Mouse (Mus musculus) heart, embryonic 13.5 days (tissue): ENCODE data around the gene Dpf2. TPM values are rescaled to one million over a fixed set of nuclear protein-coding genes. Genes with fewer than 3 reads are reported as not detected.

Experiments used
- ATAC-seq: fragments of 200-750 bp; cut with Nextera tagmentation; 2 replicates; pipeline ENCODE4 v1.8.0; 2017; ENCODE audit warnings: moderate TSS enrichment; ENCODE audit not compliant: insufficient number of reproducible peaks, low FRiP score, low TSS enrichment; ENCODE audit errors: extremely low read depth
- H3K27ac ChIP-seq: fragments of 300-500 bp; sonication (generic); replicated peaks from 2 replicates; pipeline ENCODE4 v1.5.1; 2015; ENCODE audit warnings: moderate library complexity, mild to moderate bottlenecking, inconsistent platforms
- H3K27me3 ChIP-seq: fragments of 300-500 bp; sonication (generic); replicated peaks from 2 replicates; pipeline ENCODE4 v1.6.1; 2015; ENCODE audit warnings: mild to moderate bottlenecking, inconsistent platforms
- H3K36me3 ChIP-seq: fragments of 300-500 bp; sonication (generic); 2 replicates; pipeline ENCODE4 v1.6.1; 2015; ENCODE audit warnings: mild to moderate bottlenecking, inconsistent platforms
- H3K4me1 ChIP-seq: fragments of 300-500 bp; sonication (generic); 2 replicates; pipeline ENCODE4 v1.6.1; 2015; ENCODE audit warnings: inconsistent platforms
- H3K4me2 ChIP-seq: fragments of 300-500 bp; sonication (generic); 2 replicates; pipeline ENCODE4 v1.6.1; 2015; ENCODE audit warnings: inconsistent platforms, mild to moderate bottlenecking, moderate library complexity
- H3K4me3 ChIP-seq: fragments of 300-500 bp; sonication (generic); 2 replicates; pipeline ENCODE4 v1.5.1; 2015; ENCODE audit warnings: moderate library complexity, mild to moderate bottlenecking, inconsistent platforms
- H3K9ac ChIP-seq: fragments of 300-500 bp; sonication (generic); 2 replicates; pipeline ENCODE4 v1.6.1; 2015; ENCODE audit warnings: inconsistent platforms, mild to moderate bottlenecking, moderate library complexity
- H3K9me3 ChIP-seq: fragments of 300-500 bp; sonication (generic); 2 replicates; pipeline ENCODE4 v1.6.1; 2016; ENCODE audit warnings: inconsistent platforms
- WGBS: fragments of 180-500 bp; shearing (Covaris S2); methylation state at CpG from one replicate; pipeline ENCODE4 v1.1.7; 2015; ENCODE audit warnings: mixed read lengths; 5-methylcytosine and 5-hydroxymethylcytosine counted together
- polyA plus RNA-seq: library from polyadenylated mRNA; unstranded; fragments of >200 nt; fragmentation: Nextera tagmentation; extraction: Ambion mirVana; gene quantifications from 2 replicates; pipeline ENCODE4 v1.2.1, GENCODE M21; 2015

Dpf2 gene
- polyA plus RNA-seq, 1 experiment from 2014 or later = 98.1 TPM

DNA sequence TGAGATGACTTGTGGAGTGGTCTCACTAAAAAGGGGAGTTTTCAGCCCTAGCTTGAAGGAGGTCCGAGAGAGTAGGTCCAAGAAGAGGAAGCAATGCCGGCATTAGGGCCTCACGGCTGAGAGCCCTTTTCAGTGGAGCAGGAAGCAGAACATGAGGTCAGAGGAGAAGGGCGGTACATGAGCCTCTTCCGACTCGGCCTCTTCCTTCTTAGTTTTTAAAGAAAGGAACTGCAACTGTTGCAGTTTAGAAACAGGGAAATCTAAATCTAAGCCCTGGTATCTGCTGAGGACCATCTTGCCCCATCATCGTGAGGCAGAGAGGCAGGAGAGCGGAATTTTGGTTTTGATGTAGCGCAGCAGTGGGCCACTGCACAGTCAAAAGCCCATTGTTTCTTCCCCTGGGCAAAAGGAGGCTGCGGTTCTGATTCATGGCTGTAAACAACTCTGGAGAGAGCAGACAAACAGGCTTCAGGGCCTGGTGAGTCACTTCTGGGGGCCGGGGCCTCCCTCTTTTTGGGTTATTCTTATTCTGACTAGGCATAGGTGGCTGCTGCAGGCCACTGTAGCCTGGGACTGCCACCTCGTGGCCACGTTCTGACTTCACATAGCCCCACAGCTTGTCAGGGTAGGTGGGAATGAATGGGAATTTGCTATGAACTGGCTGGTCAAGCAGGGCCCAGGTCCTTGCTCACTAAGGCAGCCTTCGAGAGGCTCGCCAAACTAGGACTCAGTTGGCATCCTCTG, 35.0 kb downstream of the Dpf2 start, which contains the start of gene Slc25a45:
Gene Slc25a45 (plus strand): TSS at position 191 of the 744 bp plus-strand sequence.
- Histone ChIP-seq H3K36me3 (peaks cover 8% of the 10 kb centered on the region), H3K27ac (peak within 1 kb of the TSS; percentile 78), H3K4me3 (peak within 1 kb of the TSS; percentile 36), H3K27me3 (no peaks in the 10 kb centered on the region), H3K9me3 (no peaks in the 10 kb centered on the region), H3K4me2 (peak within 1 kb of the TSS; percentile 57), H3K4me1 (peaks cover 38% of the 10 kb centered on the region), H3K9ac (peak within 1 kb of the TSS; percentile 67)
- ATAC-seq = no peak
- 38% methylated on average over 15 of the region's 15 CpGs for WGBS

DNA sequence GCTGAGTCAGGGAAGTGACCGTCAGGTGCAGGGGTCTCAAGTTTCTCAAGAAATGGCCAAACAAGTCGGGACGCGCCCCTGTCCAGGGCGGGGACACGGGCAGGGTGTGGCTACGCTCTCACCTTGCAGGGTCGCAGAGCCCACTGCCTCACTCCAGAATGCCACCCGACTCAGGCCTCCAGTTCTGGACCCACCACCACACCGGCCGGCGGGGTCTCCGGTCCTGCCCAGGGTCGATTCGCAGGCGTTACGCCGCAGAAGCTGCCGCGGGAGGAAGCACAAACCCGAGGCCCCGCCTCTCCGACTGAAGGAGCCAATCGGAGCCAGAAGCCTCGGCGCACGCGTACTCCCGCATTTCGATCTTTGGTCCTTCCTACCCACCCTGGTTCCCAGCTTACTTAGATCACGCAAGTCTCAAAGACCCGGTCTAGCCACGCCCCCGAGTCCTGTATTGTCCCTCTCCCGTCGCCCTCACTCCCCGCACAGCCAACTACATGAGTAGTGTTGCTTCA, 37.8 kb downstream of the Dpf2 start, which contains the start of gene Frmd8:
Gene Frmd8 (minus strand): TSS at position 306 of the 512 bp plus-strand sequence.
- peak; percentile 70 for ATAC-seq
- peaks cover 22% of the 10 kb centered on the region for H3K36me3 ChIP-seq
- peaks cover 63% of the 10 kb centered on the region for H3K4me1 ChIP-seq
- peak within 1 kb of the TSS; percentile 89 for H3K4me3 ChIP-seq
- no peaks in the 10 kb centered on the region for H3K27me3 ChIP-seq
- peak within 1 kb of the TSS; percentile 61 for H3K27ac ChIP-seq
- WGBS = under 1% methylated on average over 37 of the region's 37 CpGs
- no peaks in the 10 kb centered on the region for H3K9me3 ChIP-seq
- peak within 1 kb of the TSS; percentile 93 for H3K4me2 ChIP-seq
- peak within 1 kb of the TSS; percentile 94 for H3K9ac ChIP-seq

DNA sequence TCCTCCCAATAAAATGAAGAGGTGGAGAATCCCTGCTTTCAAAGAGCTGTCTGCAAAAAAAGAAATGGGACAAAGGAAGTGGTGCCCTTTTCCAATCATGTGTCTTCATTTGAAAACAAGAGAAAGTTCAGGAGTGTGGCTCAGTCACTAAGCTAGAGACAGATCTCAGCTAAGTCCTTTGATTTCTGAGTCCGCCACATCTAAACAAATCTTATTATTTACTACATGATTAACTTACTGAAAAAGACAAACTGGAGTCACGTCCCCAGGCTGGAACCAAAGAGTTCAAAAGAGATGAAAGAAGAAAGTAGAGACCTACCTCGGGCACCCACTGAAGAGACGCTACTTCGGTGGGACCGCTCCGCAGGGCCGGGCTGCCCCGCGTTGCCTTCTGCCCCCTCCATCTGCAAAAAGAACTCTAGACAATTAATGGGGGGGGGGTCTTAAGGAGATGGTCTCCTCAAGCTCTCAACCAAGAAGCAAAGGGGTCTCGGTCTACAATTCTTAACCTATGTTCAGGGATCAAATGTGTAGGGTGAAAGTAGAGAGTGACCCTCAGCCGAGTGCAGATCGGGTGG, 38.3 kb downstream of the Dpf2 start:
- WGBS = 9% methylated on average over 13 of the region's 13 CpGs
- Histone ChIP-seq H3K4me3 (peak overlapping the region; percentile 89), H3K36me3 (peaks cover 28% of the 10 kb centered on the region), H3K27ac (peak overlapping the region; percentile 61; the same call in 1 of the 2 replicates), H3K27me3 (no peaks in the 10 kb centered on the region), H3K9ac (peak overlapping the region; percentile 94), H3K4me1 (peaks cover 63% of the 10 kb centered on the region), H3K9me3 (no peaks in the 10 kb centered on the region), H3K4me2 (peak overlapping the region; percentile 93)
- ATAC-seq = no peak

DNA sequence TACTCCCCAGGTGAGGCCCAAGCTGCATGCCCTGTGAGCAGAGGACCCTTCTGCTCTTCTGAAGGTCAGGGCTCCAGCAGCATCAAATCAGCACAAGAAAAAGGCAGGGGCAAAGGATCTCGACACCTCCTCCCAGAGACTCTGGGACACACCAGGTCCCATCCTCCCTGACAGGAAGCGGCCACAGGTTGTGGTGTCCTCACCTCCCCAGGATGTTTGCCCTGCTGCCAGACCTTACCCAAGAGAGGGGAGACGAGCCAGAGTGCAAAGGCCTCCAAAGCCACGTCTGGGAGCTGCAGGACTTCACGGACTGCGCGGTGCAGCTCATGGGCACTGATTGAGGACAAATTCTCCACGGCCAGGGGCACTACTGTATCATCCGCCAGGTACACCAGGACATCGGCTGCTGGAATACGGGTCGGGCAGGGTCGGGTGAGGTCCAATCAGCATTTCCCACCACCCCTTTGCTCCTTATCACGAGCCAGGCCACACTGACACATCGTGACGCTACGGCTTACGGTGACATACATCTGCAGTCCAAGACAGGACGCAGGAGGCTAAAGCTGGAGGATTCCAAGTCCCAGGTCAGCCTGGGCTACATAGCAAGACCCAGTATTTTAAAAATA, 39.8 kb downstream of the Dpf2 start:
- H3K4me3 ChIP-seq = no peak overlapping the region
- no peak for ATAC-seq
- H3K4me1 ChIP-seq = peaks cover 53% of the 10 kb centered on the region
- no peak overlapping the region for H3K27ac ChIP-seq
- peaks cover 42% of the 10 kb centered on the region for H3K36me3 ChIP-seq
- 65% methylated on average over 19 of the region's 19 CpGs for WGBS
- no peaks in the 10 kb centered on the region for H3K27me3 ChIP-seq
- peak overlapping the region; percentile 94 for H3K9ac ChIP-seq
- peak overlapping the region; percentile 93 for H3K4me2 ChIP-seq
- no peaks in the 10 kb centered on the region for H3K9me3 ChIP-seq

DNA sequence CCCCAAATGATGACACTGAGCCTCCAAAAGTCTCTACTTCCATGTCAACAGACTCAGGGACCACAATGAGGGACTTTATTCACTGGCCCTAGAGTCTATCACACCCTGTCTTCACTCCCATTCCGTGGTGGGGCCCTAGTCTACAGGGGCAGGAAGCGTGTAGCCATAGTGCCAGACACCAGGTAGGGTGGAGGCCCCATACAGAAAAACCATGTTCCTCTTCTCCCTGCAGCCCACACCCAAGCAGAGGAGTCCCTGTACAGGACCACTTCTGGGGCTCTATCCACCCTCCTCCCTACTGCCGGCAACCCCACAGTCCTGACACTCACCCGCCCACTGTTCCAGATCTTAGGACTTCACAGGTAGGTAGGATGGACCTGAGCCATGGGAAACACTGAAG, 40.3 kb downstream of the Dpf2 start:
- peak overlapping the region; percentile 94 for H3K9ac ChIP-seq
- H3K4me2 ChIP-seq = no peak overlapping the region
- peaks cover 47% of the 10 kb centered on the region for H3K36me3 ChIP-seq
- no peak for ATAC-seq
- H3K9me3 ChIP-seq = no peaks in the 10 kb centered on the region
- H3K4me1 ChIP-seq = peaks cover 48% of the 10 kb centered on the region
- no peaks in the 10 kb centered on the region for H3K27me3 ChIP-seq
- H3K27ac ChIP-seq = 0 out of 2 replicates have a peak overlapping the region, but pooled peaks have one; percentile 91
- H3K4me3 ChIP-seq = no peak overlapping the region
- 74% methylated on average over 4 of the region's 4 CpGs for WGBS

DNA sequence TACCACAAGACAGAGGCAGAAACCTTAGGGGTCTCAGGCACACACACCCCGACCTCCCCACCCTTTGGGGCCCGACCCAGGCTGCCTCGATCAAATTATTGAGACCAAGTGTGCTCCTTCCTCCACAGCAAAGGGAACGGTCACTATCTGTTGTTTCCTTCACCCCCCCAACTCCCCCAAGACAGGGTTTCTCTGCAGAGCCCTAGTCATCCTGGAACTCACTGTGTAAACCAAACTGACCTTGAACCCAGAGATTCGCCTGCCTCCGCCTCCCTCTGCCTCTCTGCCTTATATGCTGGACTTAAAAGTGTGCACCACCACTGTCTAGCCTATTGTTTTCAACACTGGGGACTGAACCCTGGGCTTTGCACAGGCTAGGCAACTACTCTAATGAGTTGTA, 41.1 kb downstream of the Dpf2 start:
- H3K9ac ChIP-seq = peak overlapping the region; percentile 72
- H3K4me2 ChIP-seq = peak overlapping the region; percentile 57
- WGBS = 46% methylated on average over 6 of the region's 6 CpGs
- H3K27ac ChIP-seq = peak overlapping the region; percentile 91
- H3K4me1 ChIP-seq = peaks cover 48% of the 10 kb centered on the region
- peak overlapping the region; percentile 20 for H3K4me3 ChIP-seq
- ATAC-seq = no peak
- peaks cover 56% of the 10 kb centered on the region for H3K36me3 ChIP-seq
- no peaks in the 10 kb centered on the region for H3K9me3 ChIP-seq
- no peaks in the 10 kb centered on the region for H3K27me3 ChIP-seq

DNA sequence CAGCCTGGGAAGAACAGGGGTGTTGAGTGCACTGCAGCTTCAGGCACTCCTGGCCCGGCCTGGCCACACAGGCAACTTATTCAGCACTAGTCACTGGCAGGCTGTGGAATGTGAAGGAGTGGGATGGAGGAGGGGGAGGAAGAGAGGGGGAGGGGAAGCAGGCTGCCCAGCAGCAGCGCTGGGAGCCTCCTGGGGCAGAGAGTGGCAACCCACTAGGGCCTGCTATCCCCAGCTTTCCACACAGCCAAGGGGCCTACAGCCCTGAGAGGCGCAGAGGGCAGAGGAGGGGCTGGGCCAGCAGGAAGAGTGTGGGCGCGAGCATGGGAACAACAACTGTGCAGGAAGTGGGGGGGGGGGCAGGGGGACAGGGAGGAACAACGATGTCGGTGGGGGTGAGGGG, 41.5 kb downstream of the Dpf2 start:
- ATAC-seq = peak; percentile 24; the same call in 1 of the 2 replicates
- Histone ChIP-seq H3K4me1 (peaks cover 48% of the 10 kb centered on the region), H3K27ac (peak overlapping the region; percentile 91), H3K9ac (peak overlapping the region; percentile 72), H3K27me3 (no peaks in the 10 kb centered on the region), H3K9me3 (no peaks in the 10 kb centered on the region), H3K4me3 (peak overlapping the region; percentile 20), H3K4me2 (peak overlapping the region; percentile 57), H3K36me3 (peaks cover 60% of the 10 kb centered on the region)
- WGBS = 7% methylated on average over 7 of the region's 7 CpGs

DNA sequence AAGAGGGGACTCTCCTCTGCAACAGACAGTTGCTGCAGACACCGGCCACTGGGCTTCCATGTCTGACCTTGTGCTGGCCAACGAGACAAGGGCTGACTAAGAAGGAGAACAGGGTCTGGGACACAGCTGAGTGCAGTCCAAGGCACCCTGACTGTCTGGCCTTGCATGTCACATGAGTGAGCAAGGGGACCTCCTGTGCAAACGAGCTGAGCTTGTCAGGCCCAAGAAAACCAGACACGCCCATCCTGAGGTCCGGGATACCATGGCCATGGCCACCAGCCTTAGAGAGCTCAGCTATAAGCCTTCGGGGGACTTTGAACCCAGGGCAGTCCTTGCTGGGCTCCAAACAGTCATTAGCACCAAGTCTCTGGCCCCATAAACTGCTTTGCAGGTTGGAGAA, 44.7 kb downstream of the Dpf2 start:
- Histone ChIP-seq H3K9ac (no peak overlapping the region), H3K36me3 (peaks cover 87% of the 10 kb centered on the region), H3K9me3 (no peaks in the 10 kb centered on the region), H3K27ac (no peak overlapping the region), H3K4me3 (no peak overlapping the region), H3K27me3 (no peaks in the 10 kb centered on the region), H3K4me1 (peaks cover 42% of the 10 kb centered on the region), H3K4me2 (no peak overlapping the region)
- 76% methylated on average over 6 of the region's 6 CpGs for WGBS
- no peak for ATAC-seq

DNA sequence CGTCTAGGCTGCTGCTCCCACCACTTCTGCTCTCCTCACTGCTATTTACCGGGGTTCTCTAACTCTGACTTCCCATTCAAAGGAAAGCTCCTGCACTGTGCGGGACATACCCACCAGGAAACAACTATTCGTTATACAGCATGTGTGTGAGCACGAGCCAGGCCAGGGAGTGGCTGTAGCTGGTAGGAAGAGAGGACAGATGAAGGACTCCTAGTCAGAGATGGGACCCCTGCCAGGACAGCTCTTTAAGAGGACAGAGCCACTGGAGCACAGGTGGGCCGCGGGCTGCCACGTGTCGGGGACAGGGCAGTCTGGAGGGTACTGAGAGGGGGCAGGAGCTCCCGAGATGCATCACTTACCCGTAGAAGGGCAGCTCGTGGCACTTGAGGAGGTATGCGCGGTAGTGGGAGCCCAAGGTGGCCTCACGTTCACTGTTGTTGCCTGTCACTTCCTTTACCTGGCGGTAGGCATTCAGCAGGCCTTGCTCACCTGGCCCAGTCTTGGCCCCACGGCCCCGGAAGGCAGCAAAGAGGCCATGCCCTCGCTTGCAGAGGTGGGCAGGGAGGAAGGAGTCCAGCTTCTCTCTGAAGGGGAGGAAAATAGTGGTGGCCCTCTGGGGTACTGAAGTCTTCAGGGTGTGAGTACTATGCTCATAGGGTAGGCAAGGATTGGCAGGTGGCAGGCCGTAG, 48.0 kb downstream of the Dpf2 start:
- Histone ChIP-seq H3K27me3 (no peaks in the 10 kb centered on the region), H3K36me3 (peaks cover 100% of the 10 kb centered on the region), H3K4me3 (no peak overlapping the region), H3K27ac (no peak overlapping the region), H3K9ac (0 out of 2 replicates have a peak overlapping the region, but pooled peaks have one; percentile 19), H3K4me2 (no peak overlapping the region), H3K4me1 (peaks cover 14% of the 10 kb centered on the region), H3K9me3 (no peaks in the 10 kb centered on the region)
- no peak for ATAC-seq
- WGBS = 84% methylated on average over 20 of the region's 20 CpGs

DNA sequence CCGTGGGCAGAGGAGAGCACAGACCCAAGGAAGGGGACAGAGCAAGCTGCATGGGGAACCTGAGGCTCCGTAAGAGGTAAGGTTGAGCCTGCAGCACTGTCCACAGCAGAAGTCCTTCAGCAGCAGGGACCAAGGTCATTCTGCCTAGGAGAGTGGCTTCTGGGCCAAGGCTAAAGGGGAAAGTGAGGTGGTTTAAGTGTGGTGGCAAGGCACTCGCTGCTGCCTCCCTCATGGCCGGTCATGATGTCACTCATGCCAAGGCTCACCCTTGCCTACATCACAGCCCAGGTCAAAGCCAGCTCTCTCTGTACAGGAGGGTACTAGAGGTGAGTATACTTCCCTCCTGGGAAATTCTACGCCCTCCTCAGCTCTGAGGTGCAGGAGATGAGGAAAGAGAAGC, 49.0 kb downstream of the Dpf2 start:
- Histone ChIP-seq H3K27me3 (no peaks in the 10 kb centered on the region), H3K36me3 (peaks cover 100% of the 10 kb centered on the region), H3K27ac (peak overlapping the region; percentile 32; the same call in 1 of the 2 replicates), H3K4me1 (peaks cover 14% of the 10 kb centered on the region), H3K4me3 (no peak overlapping the region), H3K4me2 (no peak overlapping the region), H3K9ac (peak overlapping the region; percentile 33; the same call in 1 of the 2 replicates), H3K9me3 (no peaks in the 10 kb centered on the region)
- no peak for ATAC-seq
- WGBS = 80% methylated on average over 5 of the region's 5 CpGs
